Mouse (Mus musculus) ES-Bruce4 (cell line): Measurements from ENCODE around the gene Dmwd. TPM values are rescaled to one million over a fixed set of nuclear protein-coding genes. Genes with fewer than 3 reads are reported as not detected.

Source experiments
- H3K27ac ChIP-seq: 2 replicates; pipeline ENCODE4 v1.5.1; 2012; ENCODE audit warnings: low read length, inconsistent platforms; ENCODE audit not compliant: insufficient read depth
- H3K27me3 ChIP-seq: 2 replicates; pipeline ENCODE4 v1.6.1; 2012; ENCODE audit warnings: mild to moderate bottlenecking, low read length, inconsistent platforms; ENCODE audit not compliant: control insufficient read depth, poor library complexity, insufficient read depth, severe bottlenecking
- H3K36me3 ChIP-seq: 2 replicates; pipeline ENCODE4 v1.6.1; 2012; ENCODE audit warnings: inconsistent platforms, mild to moderate bottlenecking, low read length, moderate library complexity; ENCODE audit not compliant: control insufficient read depth, poor library complexity, insufficient read depth, severe bottlenecking
- H3K4me1 ChIP-seq: one replicate; pipeline ENCODE4 v1.8.1; 2011; ENCODE audit warnings: low read length; ENCODE audit not compliant: control insufficient read depth, insufficient read depth
- H3K4me3 ChIP-seq: 2 replicates; pipeline ENCODE4 v1.5.1; 2011; ENCODE audit warnings: low read depth, mild to moderate bottlenecking, low read length
- H3K9ac ChIP-seq: 2 replicates; pipeline ENCODE4 v1.6.1; 2012; ENCODE audit warnings: low read depth, mild to moderate bottlenecking, inconsistent platforms; ENCODE audit not compliant: poor library complexity, severe bottlenecking
- H3K9me3 ChIP-seq: replicated peaks from 2 replicates; pipeline ENCODE4 v1.6.1; 2012; ENCODE audit warnings: mild to moderate bottlenecking, low read length, inconsistent platforms; ENCODE audit not compliant: control insufficient read depth, poor library complexity, insufficient read depth, severe bottlenecking
- CTCF ChIP-seq: IDR thresholded peaks from one replicate; pipeline ENCODE4 v1.8.1; 2011; ENCODE audit warnings: low read depth, low read length
- EP300 ChIP-seq: IDR thresholded peaks from 2 replicates; pipeline ENCODE4 v1.6.1; 2011; ENCODE audit warnings: low read depth, low read length; ENCODE audit not compliant: insufficient read depth
- POLR2A ChIP-seq: IDR thresholded peaks from one replicate; pipeline ENCODE4 v1.8.1; 2011; ENCODE audit warnings: low read length; ENCODE audit not compliant: insufficient read depth
- polyA plus RNA-seq: library from polyadenylated mRNA; stranded (reverse); fragments of >200 nt; gene quantifications from 2 replicates; pipeline ENCODE4 v1.2.4, GENCODE M21; 2011; ENCODE audit warnings: low read depth; ENCODE audit not compliant: missing spikeins, insufficient read depth, insufficient read length

The Dmwd gene
- polyA plus RNA-seq, 1 experiment: 45.1 TPM

DNA sequence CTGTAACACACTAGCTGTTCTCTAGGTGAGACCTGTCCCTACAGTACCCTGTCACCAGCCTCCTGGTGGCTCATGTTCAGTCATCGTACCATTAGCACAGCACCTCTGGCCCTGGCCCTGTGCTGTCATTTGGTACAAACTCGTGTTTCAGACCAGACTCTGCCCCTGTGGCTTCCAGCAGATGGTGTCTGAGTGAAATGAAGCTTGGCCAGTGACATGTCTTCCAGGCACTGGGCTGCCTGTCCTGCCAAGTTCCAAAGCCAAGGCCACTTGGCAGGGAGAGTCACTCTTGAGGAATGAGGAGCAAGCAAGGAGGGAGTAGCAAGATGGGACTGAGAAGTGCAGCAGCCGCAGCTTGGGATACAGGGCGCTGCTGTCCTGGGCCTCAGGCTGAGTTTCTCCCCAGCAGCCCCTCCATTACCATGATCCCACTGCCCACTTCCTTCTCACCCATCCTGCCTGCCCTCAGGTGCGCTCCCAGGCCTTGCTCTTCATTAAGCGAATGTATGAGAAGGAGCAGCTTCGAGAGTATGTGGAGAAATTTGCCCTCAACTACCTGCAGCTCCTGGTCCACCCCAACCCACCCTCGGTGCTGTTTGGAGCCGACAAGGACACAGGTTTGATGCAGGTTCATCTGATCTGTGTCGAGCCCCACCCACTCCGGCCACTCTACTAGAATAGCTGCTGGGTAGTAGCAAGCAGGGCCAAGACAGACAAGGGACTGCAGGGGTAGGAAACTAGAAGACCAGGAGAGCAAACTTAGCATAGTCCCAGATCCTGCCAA, 29.5 kb upstream of the Dmwd start:
- TF ChIP-seq CTCF (no peak), EP300 (no peak), POLR2A (no peak)
- Histone ChIP-seq H3K27ac (no peak overlapping the region), H3K9ac (no peak overlapping the region), H3K9me3 (no peaks in the 10 kb centered on the region), H3K36me3 (peaks cover 55% of the 10 kb centered on the region), H3K4me3 (no peak overlapping the region), H3K4me1 (no peaks in the 10 kb centered on the region), H3K27me3 (no peaks in the 10 kb centered on the region)

DNA sequence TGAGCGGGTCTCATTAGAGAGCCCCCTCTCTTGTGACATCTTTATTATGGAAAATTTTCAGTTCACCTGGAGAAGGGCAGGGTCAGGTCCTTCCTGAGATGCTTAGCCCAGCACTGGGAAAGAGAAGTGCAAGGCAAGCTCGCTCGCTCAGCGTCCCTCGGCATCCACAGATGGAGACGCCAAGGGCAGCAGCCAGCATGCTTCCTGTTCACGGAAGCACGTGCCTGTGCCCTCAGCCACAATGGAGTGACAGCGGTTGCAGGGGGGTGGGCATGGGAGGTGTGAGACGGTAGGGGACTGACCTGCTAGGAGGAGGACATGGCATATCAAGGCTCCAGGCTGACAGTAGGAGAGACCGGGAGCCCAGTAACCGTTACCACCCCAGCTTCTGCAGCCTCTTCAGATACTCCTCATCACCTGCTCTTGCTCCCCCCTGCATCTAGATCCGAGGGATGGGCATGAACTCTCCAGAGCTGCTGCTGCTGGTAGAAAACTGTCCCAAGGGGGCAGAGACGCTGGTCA, 28.0 kb upstream of the Dmwd start:
- Histone ChIP-seq H3K27me3 (no peaks in the 10 kb centered on the region), H3K4me1 (no peaks in the 10 kb centered on the region), H3K9ac (no peak overlapping the region), H3K36me3 (peaks cover 48% of the 10 kb centered on the region), H3K9me3 (no peaks in the 10 kb centered on the region), H3K27ac (no peak overlapping the region), H3K4me3 (no peak overlapping the region)
- TF ChIP-seq CTCF (no peak), POLR2A (no peak), EP300 (no peak)

DNA sequence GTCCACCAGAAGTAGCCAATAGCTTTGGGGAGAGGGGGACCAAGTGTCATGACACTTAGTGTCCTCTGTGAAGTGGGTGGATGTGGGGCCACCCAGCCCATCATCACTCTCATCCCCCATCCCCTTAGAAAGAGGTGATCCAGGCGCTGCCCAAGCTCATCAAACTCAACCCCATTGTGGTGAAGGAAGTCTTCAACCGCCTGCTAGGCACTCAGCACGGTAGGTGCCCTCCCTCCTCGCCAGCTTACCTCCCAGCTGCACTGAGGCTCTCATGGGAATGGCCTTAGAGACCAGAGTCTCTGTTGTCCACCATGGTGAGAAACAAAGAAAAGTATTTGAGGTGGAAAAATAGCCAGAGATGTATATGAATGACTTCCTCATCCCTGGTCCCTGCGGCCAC, 26.8 kb upstream of the Dmwd start:
- H3K27ac ChIP-seq: no peak overlapping the region
- no peaks in the 10 kb centered on the region for H3K9me3 ChIP-seq
- no peak for TF ChIP-seq EP300
- no peak for TF ChIP-seq CTCF
- TF ChIP-seq POLR2A: no peak
- H3K9ac ChIP-seq: no peak overlapping the region
- no peaks in the 10 kb centered on the region for H3K27me3 ChIP-seq
- H3K36me3 ChIP-seq: peaks cover 38% of the 10 kb centered on the region
- no peak overlapping the region for H3K4me3 ChIP-seq
- H3K4me1 ChIP-seq: no peaks in the 10 kb centered on the region

DNA sequence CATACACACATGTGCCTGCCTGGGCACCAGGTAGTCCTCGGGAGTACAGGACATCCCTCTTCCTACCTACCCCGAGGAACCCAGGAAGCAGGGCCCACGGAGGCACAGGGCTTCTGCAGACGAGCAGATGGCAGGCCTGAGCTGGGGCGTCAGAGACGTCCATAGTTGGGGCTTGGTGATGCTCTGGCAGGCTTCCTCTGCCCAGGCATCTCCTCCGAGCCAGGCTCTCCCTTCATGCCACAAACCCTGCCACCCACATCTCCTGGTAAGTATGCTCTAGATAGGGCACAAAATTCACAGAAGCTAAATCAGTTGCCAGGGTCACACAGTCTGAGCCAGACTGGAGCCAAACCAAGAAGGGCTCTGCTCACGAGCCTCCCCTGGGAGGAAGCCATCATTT, 25.9 kb upstream of the Dmwd start:
- H3K9ac ChIP-seq: no peak overlapping the region
- no peaks in the 10 kb centered on the region for H3K9me3 ChIP-seq
- peaks cover 30% of the 10 kb centered on the region for H3K36me3 ChIP-seq
- TF ChIP-seq CTCF: no peak
- no peak for TF ChIP-seq EP300
- no peak for TF ChIP-seq POLR2A
- H3K27me3 ChIP-seq: no peaks in the 10 kb centered on the region
- H3K4me1 ChIP-seq: no peaks in the 10 kb centered on the region
- no peak overlapping the region for H3K27ac ChIP-seq
- no peak overlapping the region for H3K4me3 ChIP-seq

DNA sequence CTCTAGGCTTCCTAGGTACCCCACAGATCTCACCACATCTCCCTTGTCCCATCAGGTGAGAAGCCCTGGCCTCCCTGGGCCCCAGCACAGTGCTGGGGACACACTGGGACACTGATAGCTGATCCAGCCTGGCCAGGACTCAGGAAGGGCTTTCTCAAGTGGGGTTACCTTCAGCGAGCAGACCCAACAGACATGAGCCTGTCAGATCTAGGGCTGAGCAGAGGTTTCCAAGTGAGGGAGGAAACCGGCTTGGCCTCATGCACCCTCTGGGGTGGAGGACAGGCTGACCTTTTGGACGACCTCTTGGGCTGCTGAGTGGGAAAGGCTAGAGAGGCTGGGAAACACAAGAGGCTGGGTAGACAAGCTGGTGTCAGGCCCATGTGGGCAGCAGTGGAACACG, 24.9 kb upstream of the Dmwd start:
- TF ChIP-seq CTCF (no peak), EP300 (no peak), POLR2A (no peak)
- no peaks in the 10 kb centered on the region for H3K9me3 ChIP-seq
- no peaks in the 10 kb centered on the region for H3K4me1 ChIP-seq
- H3K4me3 ChIP-seq: no peak overlapping the region
- H3K36me3 ChIP-seq: peaks cover 27% of the 10 kb centered on the region
- H3K27me3 ChIP-seq: no peaks in the 10 kb centered on the region
- no peak overlapping the region for H3K27ac ChIP-seq
- H3K9ac ChIP-seq: no peak overlapping the region

DNA sequence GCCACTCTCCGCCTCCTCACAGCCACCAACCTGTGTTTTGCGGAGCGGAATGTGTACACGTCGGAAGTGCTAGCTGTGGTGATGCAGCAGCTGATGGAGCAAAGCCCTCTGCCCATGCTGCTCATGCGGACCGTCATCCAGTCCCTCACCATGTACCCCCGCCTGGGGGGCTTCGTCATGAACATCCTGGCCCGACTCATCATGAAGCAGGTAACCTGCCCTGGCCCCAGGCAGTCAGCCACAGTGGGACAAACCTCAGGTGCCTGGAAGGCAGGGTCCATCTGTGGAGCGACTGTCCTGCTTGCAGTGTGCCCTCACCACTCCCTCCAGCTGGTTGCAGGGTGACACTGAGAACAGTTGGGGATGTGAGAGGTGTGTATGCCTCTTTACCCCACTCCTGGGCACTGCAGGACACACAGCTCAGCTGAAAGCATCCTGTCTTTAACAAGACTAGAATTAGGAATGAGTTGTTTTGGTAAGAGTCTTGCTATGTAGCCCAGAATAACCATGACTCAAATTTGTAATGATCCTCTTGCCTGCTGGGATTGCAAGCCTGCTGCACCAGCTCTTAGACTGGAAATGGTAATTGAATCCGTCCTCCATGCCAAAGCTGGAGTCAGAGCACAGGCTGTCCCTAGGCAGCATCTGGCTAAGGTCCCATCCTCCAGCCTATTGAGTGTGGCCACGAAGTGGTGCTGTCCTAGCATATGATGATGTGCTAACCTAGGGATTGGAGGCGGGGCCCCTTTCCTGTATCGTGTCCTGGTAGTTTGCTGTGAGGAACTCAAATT, 23.5 kb upstream of the Dmwd start:
- no peak overlapping the region for H3K9ac ChIP-seq
- H3K9me3 ChIP-seq: no peaks in the 10 kb centered on the region
- no peak overlapping the region for H3K4me3 ChIP-seq
- H3K36me3 ChIP-seq: peaks cover 24% of the 10 kb centered on the region
- no peak for TF ChIP-seq EP300
- TF ChIP-seq POLR2A: no peak
- no peak for TF ChIP-seq CTCF
- no peak overlapping the region for H3K27ac ChIP-seq
- H3K27me3 ChIP-seq: no peaks in the 10 kb centered on the region
- H3K4me1 ChIP-seq: no peaks in the 10 kb centered on the region
